Mouse (Mus musculus) hindbrain, embryonic 16.5 days (tissue): ENCODE data around the gene Gng4. TPM values are rescaled to one million over a fixed set of nuclear protein-coding genes. Genes with fewer than 3 reads are reported as not detected.

ENCODE experiments used
- ATAC-seq: fragments of 200-750 bp; cut with Nextera tagmentation; 2 replicates; pipeline ENCODE4 v1.8.0; 2017; ENCODE audit warnings: moderate TSS enrichment, moderate library complexity
- H3K27ac ChIP-seq: fragments of 300-500 bp; sonication (generic); 2 replicates; pipeline ENCODE4 v1.5.1; 2014; ENCODE audit warnings: low read depth, mild to moderate bottlenecking, control low read depth, low read length, moderate library complexity
- H3K27me3 ChIP-seq: fragments of 300-500 bp; sonication (generic); replicated peaks from 2 replicates; pipeline ENCODE4 v1.6.1; 2014; ENCODE audit warnings: low read length; ENCODE audit not compliant: control insufficient read depth, insufficient read depth
- H3K36me3 ChIP-seq: fragments of 300-500 bp; sonication (generic); 2 replicates; pipeline ENCODE4 v1.6.1; 2014; ENCODE audit warnings: mild to moderate bottlenecking, low read length, moderate library complexity, mixed read lengths; ENCODE audit not compliant: control insufficient read depth, insufficient read depth
- H3K4me1 ChIP-seq: fragments of 300-500 bp; sonication (generic); 2 replicates; pipeline ENCODE4 v1.6.1; 2014; ENCODE audit warnings: low read depth, low read length; ENCODE audit not compliant: control insufficient read depth, insufficient read depth
- H3K4me2 ChIP-seq: fragments of 300-500 bp; sonication (generic); 2 replicates; pipeline ENCODE4 v1.6.1; 2014; ENCODE audit warnings: mild to moderate bottlenecking, low read length, control low read depth, moderate library complexity
- H3K4me3 ChIP-seq: fragments of 300-500 bp; sonication (generic); 2 replicates; pipeline ENCODE4 v1.5.1; 2014; ENCODE audit warnings: mild to moderate bottlenecking, low read length, control low read depth, moderate library complexity
- H3K9ac ChIP-seq: fragments of 300-500 bp; sonication (generic); 2 replicates; pipeline ENCODE4 v1.6.1; 2014; ENCODE audit warnings: low read depth, mild to moderate bottlenecking, control low read depth, low read length, moderate library complexity
- H3K9me3 ChIP-seq: fragments of 300-500 bp; sonication (generic); 2 replicates; pipeline ENCODE4 v1.6.1; 2014; ENCODE audit warnings: mild to moderate bottlenecking, low read length, moderate library complexity; ENCODE audit not compliant: control insufficient read depth
- WGBS: fragments of 180-500 bp; shearing (Covaris S2); extraction: QIAGEN DNeasy Blood & Tissue Kit; methylation state at CpG from one replicate; pipeline ENCODE4 v1.1.7; 2014; 5-methylcytosine and 5-hydroxymethylcytosine counted together
- polyA plus RNA-seq: library from polyadenylated mRNA; unstranded; fragments of >200 nt; fragmentation: Nextera tagmentation; extraction: Ambion mirVana; gene quantifications from 2 replicates; pipeline ENCODE4 v1.2.1, GENCODE M21; 2015

Gng4 gene
- 105 and 106 TPM in 2 replicates for polyA plus RNA-seq

DNA sequence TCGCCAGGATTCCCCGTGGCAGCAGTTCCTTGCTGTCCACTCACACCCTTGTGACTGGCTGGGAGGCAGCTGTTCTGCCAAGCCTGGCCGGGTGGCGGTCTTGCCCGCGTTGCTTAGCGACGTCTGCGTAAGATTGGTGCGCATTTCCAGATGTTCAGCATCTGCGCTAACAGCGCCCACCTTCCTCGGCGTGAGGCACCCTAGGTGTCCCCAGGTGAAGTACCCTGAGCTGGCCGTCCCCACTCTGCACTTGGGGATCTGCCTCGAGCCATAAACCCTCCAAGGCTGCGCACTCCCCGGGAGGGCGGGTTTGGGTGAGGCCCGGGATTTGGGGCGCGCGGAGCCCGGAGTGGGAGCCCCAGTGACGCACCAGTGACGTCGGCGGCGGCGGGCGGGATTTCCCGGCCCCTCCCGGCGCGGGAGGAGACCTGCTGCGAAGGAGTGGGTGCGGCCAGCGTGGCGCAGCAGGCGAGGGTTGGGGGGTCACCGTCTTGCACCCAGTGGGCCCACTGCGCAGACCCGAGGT, at the start of gene Gng4:
Gng4 (plus strand) TSS at position 166 of the 526 bp plus-strand sequence.
- Histone ChIP-seq H3K4me2 (peak within 1 kb of the TSS; percentile 85), H3K9me3 (no peaks in the 10 kb centered on the region), H3K27ac (peak within 1 kb of the TSS; percentile 78), H3K4me1 (peaks cover 14% of the 10 kb centered on the region), H3K4me3 (peak within 1 kb of the TSS; percentile 66), H3K27me3 (0 out of 2 replicates have a peak, but pooled peaks cover 4% of the 10 kb centered on the region), H3K36me3 (no peaks in the 10 kb centered on the region), H3K9ac (peak within 1 kb of the TSS; percentile 77)
- ATAC-seq: peak; percentile 88
- WGBS: under 1% methylated on average over 40 of the region's 43 CpGs

DNA sequence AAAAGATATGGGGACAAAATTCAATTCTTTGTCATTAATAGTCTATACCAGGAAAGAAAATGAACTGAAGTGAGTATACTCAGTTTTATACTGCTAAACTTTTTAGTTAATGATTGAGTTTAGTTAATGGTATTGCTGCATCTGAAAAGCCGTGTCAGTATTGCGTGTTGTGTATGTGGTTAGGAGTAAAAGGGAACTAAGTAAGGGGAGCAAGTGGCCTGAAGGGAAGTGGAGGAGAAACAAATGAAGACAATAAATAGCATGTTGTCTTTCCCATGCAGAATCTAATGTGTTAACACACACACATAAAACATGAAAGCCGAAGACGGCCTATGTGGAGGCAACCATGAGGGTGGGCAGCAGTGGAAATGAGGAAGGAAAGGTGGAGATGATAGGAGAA, 44.6 kb upstream of the Gng4 start:
- H3K4me1 ChIP-seq: no peaks in the 10 kb centered on the region
- H3K4me2 ChIP-seq: no peak overlapping the region
- H3K9me3 ChIP-seq: no peaks in the 10 kb centered on the region
- no peak overlapping the region for H3K9ac ChIP-seq
- no peak for ATAC-seq
- WGBS: 92% methylated on average over 4 of the region's 4 CpGs
- no peaks in the 10 kb centered on the region for H3K27me3 ChIP-seq
- peaks cover 9% of the 10 kb centered on the region for H3K36me3 ChIP-seq
- H3K27ac ChIP-seq: no peak overlapping the region
- no peak overlapping the region for H3K4me3 ChIP-seq

DNA sequence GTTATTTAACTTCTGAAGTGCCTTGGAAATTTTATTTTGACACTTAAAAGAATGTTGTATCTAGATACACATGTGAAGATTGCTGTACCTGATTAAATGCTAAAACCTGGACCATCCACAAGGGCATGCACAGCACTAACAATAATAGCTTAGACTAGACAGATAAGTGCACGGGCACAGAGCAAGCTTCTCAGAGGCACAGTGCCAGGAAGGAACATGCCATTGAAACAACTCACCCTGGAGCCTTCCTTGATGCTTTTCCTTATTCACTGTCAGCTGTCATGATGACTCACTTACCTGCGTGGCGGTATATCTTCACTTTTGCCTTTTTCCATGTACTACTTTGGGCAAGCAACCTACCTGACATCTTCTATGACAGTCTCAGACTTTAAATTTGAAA, 37.9 kb upstream of the Gng4 start:
- H3K9me3 ChIP-seq: no peaks in the 10 kb centered on the region
- no peaks in the 10 kb centered on the region for H3K4me1 ChIP-seq
- H3K9ac ChIP-seq: no peak overlapping the region
- H3K4me2 ChIP-seq: no peak overlapping the region
- no peak overlapping the region for H3K4me3 ChIP-seq
- 91% methylated on average over 3 of the region's 3 CpGs for WGBS
- no peak overlapping the region for H3K27ac ChIP-seq
- no peaks in the 10 kb centered on the region for H3K27me3 ChIP-seq
- peaks cover 16% of the 10 kb centered on the region for H3K36me3 ChIP-seq
- ATAC-seq: no peak

DNA sequence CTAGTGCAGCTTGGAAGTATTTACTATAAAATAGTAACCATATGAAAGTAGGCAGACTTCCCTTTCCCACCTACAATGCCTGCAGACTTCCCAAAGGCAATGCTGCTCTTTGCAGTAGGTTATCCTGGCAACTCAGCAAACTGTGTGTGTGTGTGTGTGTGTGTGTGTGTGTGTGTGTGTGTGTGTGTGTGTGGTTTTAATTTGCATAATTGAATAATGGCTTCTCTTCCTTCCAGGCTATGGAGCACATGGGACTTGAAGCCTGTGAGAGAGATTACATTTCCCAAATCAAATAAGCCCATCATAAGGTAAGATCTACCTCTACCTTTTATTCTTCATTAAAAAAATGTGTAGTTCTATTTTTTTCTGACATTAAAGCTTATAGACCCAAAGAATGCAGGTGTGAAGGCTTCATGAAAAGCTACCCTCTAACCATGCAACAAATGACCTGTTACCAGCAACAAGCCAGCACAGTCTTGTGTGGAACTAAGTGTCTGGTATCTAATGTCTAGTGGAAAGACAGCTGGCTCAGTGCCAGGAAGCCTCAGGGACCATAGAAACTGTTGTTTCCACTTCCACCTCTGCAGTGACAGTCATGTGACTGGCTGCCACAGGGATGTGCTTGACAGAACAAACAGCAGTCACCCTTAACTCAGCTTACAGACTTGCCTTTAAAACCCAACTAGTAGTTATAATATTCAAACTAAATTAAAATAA, 7.9 kb upstream of the Gng4 start:
- Histone ChIP-seq H3K4me3 (no peak overlapping the region), H3K9ac (no peak overlapping the region), H3K27me3 (no peaks in the 10 kb centered on the region), H3K27ac (no peak overlapping the region), H3K4me2 (no peak overlapping the region), H3K9me3 (no peaks in the 10 kb centered on the region), H3K4me1 (no peaks in the 10 kb centered on the region; the same call in 1 of the 2 replicates), H3K36me3 (peaks cover 6% of the 10 kb centered on the region; the same call in 1 of the 2 replicates)
- ATAC-seq: peak; percentile 82

DNA sequence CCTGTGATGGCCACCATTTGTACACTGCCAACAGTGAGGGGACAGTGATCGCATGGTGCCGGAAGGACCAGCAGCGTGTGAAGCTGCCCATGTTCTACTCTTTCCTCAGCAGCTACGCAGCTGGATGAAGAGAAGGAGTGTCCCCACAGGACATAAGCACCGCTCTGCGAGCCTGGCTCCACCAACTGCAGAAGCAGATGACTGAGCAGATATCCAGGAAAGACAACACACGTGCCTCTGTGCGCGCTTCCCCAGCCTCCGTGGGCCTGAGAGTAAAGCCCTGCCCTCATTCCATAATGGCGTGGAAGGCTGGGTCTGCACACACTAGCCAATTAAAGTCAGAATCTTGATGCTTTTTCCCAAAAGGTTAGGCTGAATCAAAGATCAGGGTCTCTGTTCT, 6.8 kb upstream of the Gng4 start:
- Histone ChIP-seq H3K4me2 (no peak overlapping the region), H3K4me1 (no peaks in the 10 kb centered on the region; the same call in 1 of the 2 replicates), H3K9me3 (no peaks in the 10 kb centered on the region), H3K4me3 (no peak overlapping the region), H3K27me3 (no peaks in the 10 kb centered on the region), H3K9ac (no peak overlapping the region), H3K36me3 (peaks cover 6% of the 10 kb centered on the region; the same call in 1 of the 2 replicates), H3K27ac (no peak overlapping the region)
- 86% methylated on average over 11 of the region's 11 CpGs for WGBS
- ATAC-seq: no peak

DNA sequence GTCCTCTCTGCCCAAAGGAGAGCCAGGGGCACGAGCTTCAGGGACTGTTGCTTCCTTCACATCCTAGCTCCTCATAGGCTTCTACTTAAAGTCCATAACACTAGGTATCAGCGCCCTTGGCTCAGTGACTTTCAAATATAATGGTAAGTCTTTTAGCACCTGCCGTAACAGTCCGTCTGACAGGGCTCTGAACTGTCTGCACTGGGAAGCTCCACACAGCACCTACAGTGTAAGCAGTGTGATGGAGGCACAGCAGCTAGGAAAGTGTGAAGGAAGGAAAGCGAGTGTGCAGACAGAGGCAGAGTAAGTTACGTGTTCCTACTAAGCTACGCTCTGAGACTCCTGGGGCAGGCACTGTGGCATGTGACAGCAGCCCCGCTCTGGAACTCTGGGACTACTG, 6.2 kb upstream of the Gng4 start:
- WGBS: 76% methylated on average over 8 of the region's 8 CpGs

DNA sequence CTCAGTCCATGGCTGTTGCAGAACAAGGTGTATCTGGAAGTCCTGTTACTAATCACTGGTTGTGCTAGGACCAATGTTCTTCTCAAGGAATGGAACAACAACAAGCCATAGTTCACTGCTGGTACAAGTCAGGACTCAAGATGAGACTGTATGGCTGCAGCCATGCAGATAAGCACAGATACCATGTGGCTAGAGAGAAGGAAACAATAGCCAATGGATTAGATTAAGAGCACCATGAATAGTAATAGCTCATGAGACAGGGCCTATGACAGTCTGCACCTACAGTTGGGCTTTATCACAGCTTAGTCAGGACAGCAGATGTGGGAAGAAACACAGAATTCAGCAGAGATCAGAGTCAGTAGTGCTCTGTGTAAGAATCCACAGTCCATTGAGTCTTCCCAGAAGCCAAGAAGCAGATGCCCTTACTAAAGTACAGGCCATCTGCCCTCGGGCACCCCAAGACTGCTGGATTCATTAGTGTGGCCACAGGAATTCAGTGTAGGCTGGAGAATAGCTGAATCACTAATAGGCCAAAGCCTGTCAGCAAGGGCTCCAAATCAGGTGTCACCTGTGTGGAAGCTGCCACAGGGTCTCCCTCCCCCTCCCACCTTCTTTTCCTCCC, 4.9 kb upstream of the Gng4 start:
- peaks cover 9% of the 10 kb centered on the region; the same call in 1 of the 2 replicates for H3K4me1 ChIP-seq
- H3K4me3 ChIP-seq: no peak overlapping the region
- no peak overlapping the region for H3K9ac ChIP-seq
- ATAC-seq: no peak
- H3K27ac ChIP-seq: no peak overlapping the region
- peaks cover 6% of the 10 kb centered on the region; the same call in 1 of the 2 replicates for H3K36me3 ChIP-seq
- H3K4me2 ChIP-seq: no peak overlapping the region
- H3K27me3 ChIP-seq: 0 out of 2 replicates have a peak, but pooled peaks cover 4% of the 10 kb centered on the region
- no peaks in the 10 kb centered on the region for H3K9me3 ChIP-seq
- 81% methylated on average over 1 of the region's 1 CpGs for WGBS

More for the DNA sequence above, 6.2 kb upstream of the Gng4 start:
- ATAC-seq: no peak
- Histone ChIP-seq H3K4me2 (no peak overlapping the region), H3K4me3 (no peak overlapping the region), H3K36me3 (peaks cover 6% of the 10 kb centered on the region; the same call in 1 of the 2 replicates), H3K9ac (no peak overlapping the region), H3K9me3 (no peaks in the 10 kb centered on the region), H3K4me1 (no peaks in the 10 kb centered on the region; the same call in 1 of the 2 replicates), H3K27me3 (no peaks in the 10 kb centered on the region), H3K27ac (no peak overlapping the region)

DNA sequence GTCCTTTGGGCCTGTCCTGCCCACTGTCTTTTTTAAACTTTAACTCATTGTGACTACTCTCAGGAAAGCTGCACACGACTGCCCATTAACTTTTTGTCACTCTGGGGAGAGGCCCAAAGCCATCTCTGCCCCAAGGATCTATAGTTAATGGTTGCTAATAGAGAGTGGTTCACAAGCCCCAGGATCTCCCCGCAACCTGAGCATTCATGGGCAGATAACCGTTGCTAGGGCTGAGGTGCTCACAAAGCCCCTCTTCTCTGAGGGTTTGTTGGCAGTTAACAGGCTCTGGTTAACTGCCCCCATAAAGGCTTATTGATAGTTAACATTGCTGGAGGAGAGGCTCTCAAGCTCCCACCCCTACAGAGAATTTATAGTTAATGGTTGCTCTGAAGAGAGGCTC, 3.6 kb upstream of the Gng4 start:
- Histone ChIP-seq H3K27ac (no peak overlapping the region), H3K4me1 (peaks cover 11% of the 10 kb centered on the region; the same call in 1 of the 2 replicates), H3K27me3 (0 out of 2 replicates have a peak, but pooled peaks cover 4% of the 10 kb centered on the region), H3K9ac (no peak overlapping the region), H3K4me2 (no peak overlapping the region), H3K4me3 (no peak overlapping the region), H3K9me3 (no peaks in the 10 kb centered on the region), H3K36me3 (peaks cover 6% of the 10 kb centered on the region; the same call in 1 of the 2 replicates)
- WGBS: 70% methylated on average over 3 of the region's 3 CpGs
- ATAC-seq: no peak

DNA sequence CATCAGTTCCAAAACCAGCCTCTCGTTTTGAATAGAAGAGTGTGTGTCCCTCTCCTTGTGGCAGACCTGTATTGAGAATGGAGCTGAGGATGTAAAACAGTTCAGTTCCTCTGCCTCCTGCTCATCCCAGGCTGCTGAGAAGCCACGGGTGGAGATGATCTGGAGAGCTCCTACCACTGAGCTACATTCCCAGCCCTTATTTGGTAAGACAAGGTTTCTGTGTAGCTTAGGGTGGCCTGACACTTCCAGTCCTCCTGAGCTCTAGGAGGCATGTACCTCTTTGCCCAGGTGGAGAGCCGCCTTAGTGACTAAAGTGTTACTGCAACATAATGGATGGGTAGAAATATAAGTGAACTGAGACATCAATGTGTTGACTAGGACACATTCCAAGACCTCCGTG, 2.8 kb upstream of the Gng4 start:
- Histone ChIP-seq H3K9me3 (no peaks in the 10 kb centered on the region), H3K27ac (no peak overlapping the region), H3K9ac (no peak overlapping the region), H3K4me2 (no peak overlapping the region), H3K4me1 (peaks cover 13% of the 10 kb centered on the region), H3K36me3 (peaks cover 6% of the 10 kb centered on the region; the same call in 1 of the 2 replicates), H3K4me3 (no peak overlapping the region), H3K27me3 (0 out of 2 replicates have a peak, but pooled peaks cover 4% of the 10 kb centered on the region)
- no peak for ATAC-seq
- 82% methylated on average over 4 of the region's 4 CpGs for WGBS
